Mouse (Mus musculus) urinary bladder, postnatal 14 days (tissue): ENCODE results near the gene Mtmr4.
A peak's percentile ranks its signal among the peaks of the same experiment; 100 is the strongest.

Experiments used
- DNase-seq: peaks from one replicate; pipeline ENCODE4 v3.0.0; 2021; ENCODE audit warnings: low spot score

Gene Mtmr4

GRCm38 (mm10) chr11:87581933-87582710 lies 9.8 kb upstream of the Mtmr4 start:
- DNase-seq, result no peak

GRCm38 (mm10) chr11:87583291-87584034 lies 8.5 kb upstream of the Mtmr4 start:
- no peak for DNase-seq

- DNase-seq, result peak; percentile 32
These were observed 7.1 kb upstream of the Mtmr4 start for GRCm38 (mm10) chr11:87584711-87585505.

GRCm38 (mm10) chr11:87587211-87587874 lies 4.6 kb upstream of the Mtmr4 start:
- no peak for DNase-seq

- no peak for DNase-seq
These were observed 2.4 kb upstream of the Mtmr4 start for GRCm38 (mm10) chr11:87589605-87590004.

- DNase-seq, result peak; percentile 20
These were observed 979 bp upstream of the Mtmr4 start for GRCm38 (mm10) chr11:87590841-87591525.

GRCm38 (mm10) chr11:87592354-87592695 lies 363 bp downstream of the Mtmr4 start:
- no peak for DNase-seq

- DNase-seq, result no peak
These were observed 994 bp downstream of the Mtmr4 start for GRCm38 (mm10) chr11:87592713-87593598.

- peak; percentile 90 for DNase-seq
These were observed 3.4 kb downstream of the Mtmr4 start for GRCm38 (mm10) chr11:87595327-87595841.

GRCm38 (mm10) chr11:87595976-87596375 lies 4.0 kb downstream of the Mtmr4 start:
- no peak for DNase-seq

- no peak for DNase-seq
These were observed 4.5 kb downstream of the Mtmr4 start for GRCm38 (mm10) chr11:87596492-87596891.

GRCm38 (mm10) chr11:87597061-87597460 lies 5.1 kb downstream of the Mtmr4 start:
- no peak for DNase-seq

GRCm38 (mm10) chr11:87599395-87600089 lies 7.6 kb downstream of the Mtmr4 start:
- no peak for DNase-seq

GRCm38 (mm10) chr11:87600322-87600853 lies 8.4 kb downstream of the Mtmr4 start:
- no peak for DNase-seq

GRCm38 (mm10) chr11:87602234-87602633 lies 10.3 kb downstream of the Mtmr4 start:
- no peak for DNase-seq

- no peak for DNase-seq
These were observed 11.6 kb downstream of the Mtmr4 start for GRCm38 (mm10) chr11:87603571-87603970.

- no peak for DNase-seq
These were observed 17.3 kb downstream of the Mtmr4 start for GRCm38 (mm10) chr11:87609264-87609663.

GRCm38 (mm10) chr11:87611547-87611946 lies 19.6 kb downstream of the Mtmr4 start:
- DNase-seq, result no peak

GRCm38 (mm10) chr11:87613972-87614371 lies 22.0 kb downstream of the Mtmr4 start:
- no peak for DNase-seq
